Mouse (Mus musculus): Measurements from ENCODE around the gene Tpp1. TPM values are rescaled to one million over a fixed set of nuclear protein-coding genes. Genes with fewer than 3 reads are reported as not detected.

Gene Tpp1
- polyA plus RNA-seq, 1 experiment from 2014 or later: 65.8 TPM

DNA sequence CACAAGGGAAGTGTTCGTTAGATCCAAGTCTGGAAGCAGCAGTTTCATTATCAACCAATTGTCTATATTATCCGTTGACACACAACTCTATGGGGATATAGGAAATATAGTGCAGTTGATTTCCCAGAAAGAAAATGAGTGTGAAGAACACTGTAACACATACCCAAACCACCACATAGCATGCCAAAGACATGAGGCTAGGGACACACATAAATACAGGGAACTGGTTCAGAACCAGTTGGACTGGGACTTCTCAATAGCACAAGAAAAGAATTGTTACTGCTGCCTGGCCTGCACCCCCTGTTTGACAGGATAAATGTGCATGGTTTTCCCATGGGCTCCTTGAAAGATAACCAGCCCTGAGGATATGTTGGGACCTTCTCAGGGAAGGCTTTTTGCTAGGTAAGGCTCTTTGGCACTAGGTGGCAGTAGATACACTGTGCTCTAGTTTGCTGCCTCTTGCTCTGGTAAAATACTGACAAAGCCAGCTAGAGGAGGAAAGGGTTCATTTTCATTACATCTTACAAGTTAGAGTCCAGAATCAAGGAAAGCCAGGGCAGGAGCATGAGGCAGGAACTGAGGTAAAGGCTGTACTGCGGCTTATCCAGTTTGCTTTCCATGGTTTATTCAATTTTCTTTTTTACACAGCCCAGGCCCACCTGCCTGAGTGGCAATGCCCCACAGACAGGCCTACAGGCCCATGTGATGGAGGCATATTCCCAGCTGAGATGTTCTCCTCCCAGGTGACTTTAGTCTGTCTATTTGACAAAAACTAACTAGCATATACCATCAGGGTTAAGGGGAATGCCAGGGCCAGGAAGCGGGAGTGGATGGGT is 25.7 kb downstream of the Tpp1 start:
- H3K9ac ChIP-seq (replicated peaks): no peak overlapping the region
- no peak overlapping the region for H3K4me2 ChIP-seq (ENCODE audit: low read depth, low read length)
- WGBS (ENCODE audit: insufficient replicate concordance): 75% methylated on average over 4 of the region's 4 CpGs
- no peak overlapping the region for H3K27ac ChIP-seq (ENCODE audit: low read depth)
- H3K4me3 ChIP-seq (ENCODE audit: low read depth, low read length): no peak overlapping the region
- ATAC-seq (peak; percentile 70), DNase-seq (no peak)
- no peaks in the 10 kb centered on the region for H3K36me3 ChIP-seq (replicated peaks; ENCODE audit: insufficient read depth, low read length)
- H3K4me1 ChIP-seq (ENCODE audit: insufficient read depth): no peaks in the 10 kb centered on the region
- no peaks in the 10 kb centered on the region for H3K27me3 ChIP-seq (ENCODE audit: insufficient read depth, low read length)
- peak; percentile 95 for TF ChIP-seq CTCF (IDR thresholded peaks at IDR 0.05; ENCODE audit: low read depth)
- TF ChIP-seq EP300 (IDR thresholded peaks at IDR 0.05; ENCODE audit: low read depth): no peak
- H3K9me3 ChIP-seq (ENCODE audit: low read length): no peaks in the 10 kb centered on the region

DNA sequence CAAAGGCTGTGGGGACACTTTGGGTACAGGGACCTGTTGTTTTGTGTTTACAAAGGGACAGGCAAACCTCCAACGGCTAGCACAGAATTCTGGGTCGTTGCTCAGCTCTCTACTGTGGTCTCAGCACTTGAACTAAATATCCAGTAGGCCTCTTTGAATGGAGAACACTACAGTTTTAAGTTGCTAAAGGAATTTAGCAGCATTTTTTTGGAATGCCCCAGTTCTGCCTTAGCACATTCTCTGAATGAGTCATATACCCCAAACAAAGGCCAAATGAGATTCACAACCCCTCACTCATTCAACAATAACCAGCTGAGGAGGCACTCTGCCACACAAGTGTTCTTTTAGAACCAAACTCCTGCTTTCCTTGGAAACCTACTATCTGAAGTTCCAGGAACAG is 30.1 kb downstream of the Tpp1 start:
- Histone ChIP-seq H3K36me3 (replicated peaks; ENCODE audit: insufficient read depth, low read length) (no peaks in the 10 kb centered on the region), H3K4me3 (ENCODE audit: low read depth, low read length) (no peak overlapping the region), H3K9ac (replicated peaks) (no peak overlapping the region), H3K27ac (ENCODE audit: low read depth) (no peak overlapping the region), H3K27me3 (ENCODE audit: insufficient read depth, low read length) (no peaks in the 10 kb centered on the region), H3K9me3 (ENCODE audit: low read length) (no peaks in the 10 kb centered on the region), H3K4me1 (ENCODE audit: insufficient read depth) (no peaks in the 10 kb centered on the region), H3K4me2 (ENCODE audit: low read depth, low read length) (no peak overlapping the region)
- TF ChIP-seq EP300 (IDR thresholded peaks at IDR 0.05; ENCODE audit: low read depth): no peak
- TF ChIP-seq CTCF (IDR thresholded peaks at IDR 0.05; ENCODE audit: low read depth): no peak
- no peak for ATAC-seq
- no peak for DNase-seq
- 56% methylated on average over 2 of the region's 2 CpGs for WGBS (ENCODE audit: insufficient replicate concordance)

DNA sequence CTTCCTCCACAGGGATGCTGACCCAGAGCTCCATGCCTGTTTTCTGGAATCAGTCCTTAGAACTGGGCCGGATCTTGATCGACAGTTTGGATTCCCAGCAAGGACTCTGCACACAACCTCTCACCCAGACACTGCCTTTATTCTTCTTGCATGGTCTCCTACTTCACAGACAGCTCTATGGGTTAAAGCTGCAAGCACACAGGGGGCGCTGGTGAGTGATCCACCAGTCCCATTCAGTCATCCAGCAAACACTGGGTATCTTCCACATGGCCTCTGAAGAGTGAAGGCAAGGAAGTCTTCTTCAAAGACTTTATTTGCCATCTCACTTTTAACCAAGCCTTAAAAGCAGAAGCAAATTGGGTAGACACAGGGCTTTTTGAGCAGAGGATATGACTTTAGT is 36.7 kb downstream of the Tpp1 start:
- no peaks in the 10 kb centered on the region for H3K36me3 ChIP-seq (replicated peaks; ENCODE audit: insufficient read depth, low read length)
- H3K9ac ChIP-seq (replicated peaks): no peak overlapping the region
- H3K9me3 ChIP-seq (ENCODE audit: low read length): no peaks in the 10 kb centered on the region
- H3K27me3 ChIP-seq (ENCODE audit: insufficient read depth, low read length): no peaks in the 10 kb centered on the region
- no peak overlapping the region for H3K27ac ChIP-seq (ENCODE audit: low read depth)
- no peak overlapping the region for H3K4me3 ChIP-seq (ENCODE audit: low read depth, low read length)
- DNase-seq (no peak), ATAC-seq (no peak)
- WGBS (ENCODE audit: insufficient replicate concordance): 48% methylated on average over 3 of the region's 3 CpGs
- no peaks in the 10 kb centered on the region for H3K4me1 ChIP-seq (ENCODE audit: insufficient read depth)
- TF ChIP-seq EP300 (IDR thresholded peaks at IDR 0.05; ENCODE audit: low read depth): no peak
- TF ChIP-seq CTCF (IDR thresholded peaks at IDR 0.05; ENCODE audit: low read depth): peak; percentile 39
- H3K4me2 ChIP-seq (ENCODE audit: low read depth, low read length): no peak overlapping the region

DNA sequence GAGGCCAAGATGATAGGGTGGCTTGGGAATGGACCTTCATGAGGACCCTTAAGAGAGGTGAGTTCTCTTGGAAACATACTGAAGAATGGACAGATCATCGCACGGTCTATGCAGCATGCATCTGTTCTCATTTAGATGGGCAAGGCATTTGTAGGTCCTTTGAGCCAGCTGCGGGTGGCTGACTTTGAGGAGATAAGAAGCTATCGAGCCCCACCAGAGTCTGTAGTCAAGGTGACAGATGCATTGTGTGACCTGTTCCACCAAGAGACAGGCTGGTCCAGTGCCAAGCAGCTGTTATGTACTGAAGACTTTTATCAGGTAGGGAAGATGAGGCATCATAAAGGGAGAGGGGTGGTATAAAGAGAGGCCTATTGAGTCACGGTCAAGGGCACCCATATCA is 43.3 kb downstream of the Tpp1 start:
- Histone ChIP-seq H3K4me3 (ENCODE audit: low read depth, low read length) (no peak overlapping the region), H3K27ac (ENCODE audit: low read depth) (no peak overlapping the region), H3K9ac (replicated peaks) (no peak overlapping the region), H3K36me3 (replicated peaks; ENCODE audit: insufficient read depth, low read length) (no peaks in the 10 kb centered on the region), H3K4me2 (ENCODE audit: low read depth, low read length) (no peak overlapping the region), H3K27me3 (ENCODE audit: insufficient read depth, low read length) (no peaks in the 10 kb centered on the region), H3K4me1 (ENCODE audit: insufficient read depth) (no peaks in the 10 kb centered on the region), H3K9me3 (ENCODE audit: low read length) (no peaks in the 10 kb centered on the region)
- no peak for TF ChIP-seq CTCF (IDR thresholded peaks at IDR 0.05; ENCODE audit: low read depth)
- peak; percentile 68 for TF ChIP-seq EP300 (IDR thresholded peaks at IDR 0.05; ENCODE audit: low read depth)
- DNase-seq (peak; percentile 42), ATAC-seq (peak; percentile 83)
- WGBS (ENCODE audit: insufficient replicate concordance): 61% methylated on average over 5 of the region's 5 CpGs

DNA sequence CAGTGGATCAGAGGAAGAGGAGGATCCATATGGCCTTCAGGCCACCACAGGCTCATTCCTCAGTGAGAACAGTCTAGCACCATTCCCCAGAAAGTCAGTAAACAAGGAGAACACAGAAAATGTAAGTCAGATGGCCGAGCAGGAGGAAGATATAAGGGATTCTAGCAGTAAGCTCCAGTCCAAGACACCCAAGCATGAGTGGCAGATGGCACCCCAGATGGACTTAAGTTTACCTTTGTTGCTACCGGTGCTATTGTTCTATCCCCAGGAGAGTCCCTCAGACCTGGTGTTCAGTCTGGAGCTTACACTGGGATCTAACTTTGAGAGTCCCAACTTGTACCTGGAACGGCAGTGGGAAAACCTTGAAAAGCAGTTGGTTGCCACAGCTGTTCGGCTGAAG is 48.2 kb downstream of the Tpp1 start:
- 79% methylated on average over 4 of the region's 4 CpGs for WGBS (ENCODE audit: insufficient replicate concordance)
- no peak overlapping the region for H3K27ac ChIP-seq (ENCODE audit: low read depth)
- no peaks in the 10 kb centered on the region for H3K36me3 ChIP-seq (replicated peaks; ENCODE audit: insufficient read depth, low read length)
- no peak for ATAC-seq
- no peaks in the 10 kb centered on the region for H3K27me3 ChIP-seq (ENCODE audit: insufficient read depth, low read length)
- no peaks in the 10 kb centered on the region for H3K9me3 ChIP-seq (ENCODE audit: low read length)
- no peak for TF ChIP-seq CTCF (IDR thresholded peaks at IDR 0.05; ENCODE audit: low read depth)
- no peak for TF ChIP-seq EP300 (IDR thresholded peaks at IDR 0.05; ENCODE audit: low read depth)
- H3K4me3 ChIP-seq (ENCODE audit: low read depth, low read length): no peak overlapping the region
- no peak overlapping the region for H3K9ac ChIP-seq (replicated peaks)
- no peak for DNase-seq
- H3K4me1 ChIP-seq (ENCODE audit: insufficient read depth): no peaks in the 10 kb centered on the region
- no peak overlapping the region for H3K4me2 ChIP-seq (ENCODE audit: low read depth, low read length)

DNA sequence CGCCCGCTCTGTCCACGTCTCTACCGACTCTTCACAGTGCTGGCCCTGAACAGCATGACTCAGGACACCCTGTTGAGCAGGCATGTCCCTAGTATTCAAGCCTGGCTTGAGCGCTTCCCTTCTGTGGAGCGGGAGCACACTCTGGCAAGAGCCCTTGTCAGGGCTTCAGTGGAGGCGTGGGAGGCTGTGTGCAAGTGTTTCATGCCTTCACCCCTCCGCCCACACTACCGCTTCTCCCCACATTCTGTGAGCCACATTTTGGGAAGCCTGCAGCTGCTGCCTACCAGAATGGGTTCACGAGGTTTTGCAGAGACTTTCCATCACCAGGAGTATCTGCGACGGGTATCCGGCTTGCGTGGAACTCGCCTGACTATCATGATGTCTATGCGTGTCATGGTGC is 48.9 kb downstream of the Tpp1 start:
- Histone ChIP-seq H3K27me3 (ENCODE audit: insufficient read depth, low read length) (no peaks in the 10 kb centered on the region), H3K9ac (replicated peaks) (no peak overlapping the region), H3K36me3 (replicated peaks; ENCODE audit: insufficient read depth, low read length) (no peaks in the 10 kb centered on the region), H3K27ac (ENCODE audit: low read depth) (no peak overlapping the region), H3K4me2 (ENCODE audit: low read depth, low read length) (no peak overlapping the region), H3K4me1 (ENCODE audit: insufficient read depth) (no peaks in the 10 kb centered on the region), H3K9me3 (ENCODE audit: low read length) (no peaks in the 10 kb centered on the region), H3K4me3 (ENCODE audit: low read depth, low read length) (no peak overlapping the region)
- TF ChIP-seq EP300 (IDR thresholded peaks at IDR 0.05; ENCODE audit: low read depth): no peak
- no peak for TF ChIP-seq CTCF (IDR thresholded peaks at IDR 0.05; ENCODE audit: low read depth)
- DNase-seq: no peak
- ATAC-seq: no peak
- WGBS (ENCODE audit: insufficient replicate concordance): 81% methylated on average over 16 of the region's 16 CpGs

Other genes starting within 250 kb of the Tpp1 start
- gene Smpd1, start 197.9 kb downstream of the Tpp1 start, polyA plus RNA-seq (2015; fragmentation: Nextera tagmentation; extraction: Ambion mirVana): 21.6 and 24.0 TPM in 2 replicates
- 0.92 and 0.94 TPM in 2 replicates for gene Apbb1, start 170.6 kb downstream of the Tpp1 start, polyA plus RNA-seq (2015; fragmentation: Nextera tagmentation; extraction: Ambion mirVana)
- 2,004 and 2,190 TPM in 2 replicates for gene Hpx, start 152.1 kb downstream of the Tpp1 start, polyA plus RNA-seq (2015; fragmentation: Nextera tagmentation; extraction: Ambion mirVana)
- gene Trim3, start 118.7 kb downstream of the Tpp1 start, polyA plus RNA-seq (2015; fragmentation: Nextera tagmentation; extraction: Ambion mirVana): 3.0 and 4.0 TPM in 2 replicates
- gene Timm10b, start 112.2 kb downstream of the Tpp1 start, polyA plus RNA-seq (2015; fragmentation: Nextera tagmentation; extraction: Ambion mirVana): 117 and 121 TPM in 2 replicates
- gene Arfip2, start 111.8 kb downstream of the Tpp1 start, polyA plus RNA-seq (2015; fragmentation: Nextera tagmentation; extraction: Ambion mirVana): 7.4 and 9.4 TPM in 2 replicates
- gene Gm45799, start 111.7 kb downstream of the Tpp1 start, polyA plus RNA-seq (2015; fragmentation: Nextera tagmentation; extraction: Ambion mirVana): 44.4 and 45.8 TPM in 2 replicates
- gene Dnhd1, start 101.4 kb downstream of the Tpp1 start, polyA plus RNA-seq (2015; fragmentation: Nextera tagmentation; extraction: Ambion mirVana): 0.19 and 0.22 TPM in 2 replicates
- gene Ilk, start 15.6 kb downstream of the Tpp1 start, polyA plus RNA-seq (2015; fragmentation: Nextera tagmentation; extraction: Ambion mirVana): 95.1 and 103 TPM in 2 replicates
- gene Rrp8, start 14.8 kb downstream of the Tpp1 start, polyA plus RNA-seq (2015; fragmentation: Nextera tagmentation; extraction: Ambion mirVana): 10.6 and 11.6 TPM in 2 replicates
- 104 and 110 TPM in 2 replicates for gene Taf10, start 7.9 kb downstream of the Tpp1 start, polyA plus RNA-seq (2015; fragmentation: Nextera tagmentation; extraction: Ambion mirVana)
- 0.45 and 0.58 TPM in 2 replicates for gene Dchs1, start 35.4 kb upstream of the Tpp1 start, polyA plus RNA-seq (2015; fragmentation: Nextera tagmentation; extraction: Ambion mirVana)
- gene Mrpl17, start 58.9 kb upstream of the Tpp1 start, polyA plus RNA-seq (2015; fragmentation: Nextera tagmentation; extraction: Ambion mirVana): 405 and 416 TPM in 2 replicates
- gene Gm4070, start 201.7 kb upstream of the Tpp1 start, polyA plus RNA-seq (2015; fragmentation: Nextera tagmentation; extraction: Ambion mirVana): 0.44 and 1.4 TPM in 2 replicates

Data from liver, postnatal 0 days (tissue).